Mouse (Mus musculus) forebrain, postnatal 0 days (tissue): ENCODE measurements around the gene Plin3. TPM values are rescaled to one million over a fixed set of nuclear protein-coding genes. Genes with fewer than 3 reads are reported as not detected.
A peak's percentile ranks its signal among the peaks of the same experiment; 100 is the strongest.

ENCODE experiments used
- ATAC-seq: fragments of 200-750 bp; cut with Nextera tagmentation; 2 replicates; pipeline ENCODE4 v1.8.0; 2017; ENCODE audit warnings: mild to moderate bottlenecking, moderate library complexity
- DNase-seq: peaks from one replicate; pipeline ENCODE4 v3.0.0-alpha.2; 2015
- H3K27ac ChIP-seq: fragments of 300-500 bp; sonication (generic); 2 replicates; pipeline ENCODE4 v1.5.1; 2014; ENCODE audit warnings: low read depth, mild to moderate bottlenecking, antibody characterized with exemption, low read length, moderate library complexity, mixed read lengths
- H3K27me3 ChIP-seq: fragments of 300-500 bp; sonication (generic); 2 replicates; pipeline ENCODE4 v1.6.1; 2014; ENCODE audit warnings: mild to moderate bottlenecking, low read length, mixed read lengths; ENCODE audit not compliant: insufficient read depth
- H3K36me3 ChIP-seq: fragments of 300-500 bp; sonication (generic); 2 replicates; pipeline ENCODE4 v1.6.1; 2014; ENCODE audit warnings: mild to moderate bottlenecking, moderate library complexity; ENCODE audit not compliant: insufficient read depth
- H3K4me1 ChIP-seq: fragments of 300-500 bp; sonication (generic); 2 replicates; pipeline ENCODE4 v1.6.1; 2014; ENCODE audit warnings: antibody characterized with exemption; ENCODE audit not compliant: insufficient read depth
- H3K4me2 ChIP-seq: fragments of 300-500 bp; sonication (generic); 2 replicates; pipeline ENCODE4 v1.6.1; 2014; ENCODE audit warnings: low read depth, mild to moderate bottlenecking, moderate library complexity
- H3K4me3 ChIP-seq: fragments of 300-500 bp; sonication (generic); 2 replicates; pipeline ENCODE4 v1.5.1; 2014; ENCODE audit warnings: low read depth, low read length, mixed read lengths
- H3K9ac ChIP-seq: fragments of 300-500 bp; sonication (generic); 2 replicates; pipeline ENCODE4 v1.6.1; 2014; ENCODE audit warnings: mild to moderate bottlenecking
- H3K9me3 ChIP-seq: fragments of 300-500 bp; sonication (generic); 2 replicates; pipeline ENCODE4 v1.6.1; 2016; ENCODE audit warnings: low read length
- CTCF ChIP-seq: sonication (generic); IDR thresholded peaks from 2 replicates; pipeline ENCODE4 v1.5.1; 2016; ENCODE audit warnings: antibody characterized with exemption, control low read depth, low read depth
- WGBS: fragments of 180-500 bp; shearing (Covaris S2); extraction: QIAGEN DNeasy Blood & Tissue Kit; methylation state at CpG from one replicate; pipeline ENCODE4 v1.1.7; 2014; 5-methylcytosine and 5-hydroxymethylcytosine counted together
- polyA plus RNA-seq: library from polyadenylated mRNA; unstranded; fragments of >200 nt; fragmentation: Nextera tagmentation; extraction: Ambion mirVana; gene quantifications from 2 replicates; pipeline ENCODE4 v1.2.1, GENCODE M21; 2015
- total RNA-seq: library from RNA; depleted of rRNA; stranded (reverse); fragments of >200 nt; gene quantifications from 2 replicates; pipeline ENCODE4 v1.2.3, GENCODE M21; 2014

Gene Plin3
- total and polyA plus RNA-seq, 2 experiments from 2014 or later, result 8.5 to 13.9 TPM

DNA sequence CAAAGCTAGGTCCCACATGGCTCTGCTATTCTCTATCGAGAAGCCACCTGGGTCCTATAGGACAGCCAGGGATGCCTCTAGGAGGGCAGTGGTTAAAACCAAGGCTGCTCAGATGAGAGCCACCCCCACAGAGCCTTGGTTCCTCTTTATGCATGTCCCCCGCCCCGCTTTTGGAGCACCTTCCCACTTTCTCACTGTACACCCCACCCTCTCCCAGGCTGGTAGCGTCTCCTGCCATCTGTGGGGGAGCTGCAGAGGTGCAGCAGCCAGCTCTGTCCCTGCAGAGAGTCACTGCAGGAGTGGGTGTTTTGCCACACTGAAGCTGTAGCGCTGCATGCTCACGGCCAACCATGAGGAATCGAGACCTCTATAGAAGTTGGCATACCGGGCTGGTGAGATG is 9.4 kb downstream of the Plin3 start:
- H3K4me3 ChIP-seq, result no peak overlapping the region
- H3K27me3 ChIP-seq, result no peaks in the 10 kb centered on the region
- no peaks in the 10 kb centered on the region for H3K9me3 ChIP-seq
- H3K4me2 ChIP-seq, result no peak overlapping the region
- no peak for ATAC-seq
- H3K4me1 ChIP-seq, result no peaks in the 10 kb centered on the region
- TF ChIP-seq CTCF, result no peak
- H3K27ac ChIP-seq, result no peak overlapping the region
- WGBS, result 92% methylated on average over 8 of the region's 8 CpGs
- H3K9ac ChIP-seq, result no peak overlapping the region
- H3K36me3 ChIP-seq, result no peaks in the 10 kb centered on the region
- no peak for DNase-seq

DNA sequence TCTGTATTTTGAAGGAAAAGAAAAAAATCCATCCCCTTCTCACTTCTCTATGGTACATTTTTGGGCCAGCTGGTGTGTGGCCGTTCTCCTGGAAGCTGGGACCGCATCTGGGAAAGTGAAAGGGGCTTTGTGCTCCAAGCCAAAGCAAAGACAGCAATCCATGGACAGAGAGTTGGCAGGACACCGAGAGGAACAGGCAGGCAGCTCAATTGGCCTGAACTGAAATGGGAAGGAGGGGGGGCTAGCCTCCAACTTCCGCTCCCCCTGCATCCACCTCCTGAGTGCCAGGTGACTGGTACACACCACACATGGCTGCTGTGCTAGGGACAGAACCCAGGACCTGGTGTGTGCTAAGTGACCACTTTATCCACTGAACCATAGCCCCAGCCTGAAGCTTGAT is 9.9 kb downstream of the Plin3 start:
- Histone ChIP-seq H3K27ac (no peak overlapping the region), H3K4me2 (no peak overlapping the region), H3K9me3 (no peaks in the 10 kb centered on the region), H3K36me3 (no peaks in the 10 kb centered on the region), H3K4me1 (no peaks in the 10 kb centered on the region), H3K4me3 (no peak overlapping the region), H3K9ac (no peak overlapping the region), H3K27me3 (no peaks in the 10 kb centered on the region)
- no peak for TF ChIP-seq CTCF
- DNase-seq (peak; percentile 24), ATAC-seq (peak; percentile 36; the same call in 1 of the 2 replicates)
- WGBS, result 60% methylated on average over 4 of the region's 4 CpGs

DNA sequence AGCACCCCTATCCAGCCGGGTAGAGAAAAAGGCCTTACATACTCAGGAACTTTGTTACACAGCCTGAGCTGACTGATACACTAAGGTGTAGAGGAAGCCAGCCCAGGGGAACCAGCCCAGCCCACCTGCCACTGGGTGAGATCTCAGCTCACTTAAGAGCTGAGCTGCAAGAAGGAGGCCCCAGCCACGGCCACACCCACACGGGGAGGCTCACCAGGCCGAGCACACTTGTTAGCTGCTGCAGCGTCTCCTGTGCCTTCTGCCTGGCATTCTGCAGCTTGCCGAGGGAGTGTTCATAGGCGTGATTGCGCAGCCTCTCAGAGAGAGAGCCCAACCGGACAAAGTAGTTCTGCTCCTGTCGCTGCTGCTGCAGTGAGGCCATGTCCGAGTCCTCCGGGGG is 11.5 kb downstream of the Plin3 start:
- 93% methylated on average over 12 of the region's 12 CpGs for WGBS
- Histone ChIP-seq H3K9ac (no peak overlapping the region), H3K4me1 (peaks cover 2% of the 10 kb centered on the region; the same call in 1 of the 2 replicates), H3K4me3 (no peak overlapping the region), H3K27ac (no peak overlapping the region), H3K36me3 (no peaks in the 10 kb centered on the region), H3K9me3 (no peaks in the 10 kb centered on the region), H3K4me2 (no peak overlapping the region), H3K27me3 (no peaks in the 10 kb centered on the region)
- DNase-seq (no peak), ATAC-seq (no peak)
- no peak for TF ChIP-seq CTCF

DNA sequence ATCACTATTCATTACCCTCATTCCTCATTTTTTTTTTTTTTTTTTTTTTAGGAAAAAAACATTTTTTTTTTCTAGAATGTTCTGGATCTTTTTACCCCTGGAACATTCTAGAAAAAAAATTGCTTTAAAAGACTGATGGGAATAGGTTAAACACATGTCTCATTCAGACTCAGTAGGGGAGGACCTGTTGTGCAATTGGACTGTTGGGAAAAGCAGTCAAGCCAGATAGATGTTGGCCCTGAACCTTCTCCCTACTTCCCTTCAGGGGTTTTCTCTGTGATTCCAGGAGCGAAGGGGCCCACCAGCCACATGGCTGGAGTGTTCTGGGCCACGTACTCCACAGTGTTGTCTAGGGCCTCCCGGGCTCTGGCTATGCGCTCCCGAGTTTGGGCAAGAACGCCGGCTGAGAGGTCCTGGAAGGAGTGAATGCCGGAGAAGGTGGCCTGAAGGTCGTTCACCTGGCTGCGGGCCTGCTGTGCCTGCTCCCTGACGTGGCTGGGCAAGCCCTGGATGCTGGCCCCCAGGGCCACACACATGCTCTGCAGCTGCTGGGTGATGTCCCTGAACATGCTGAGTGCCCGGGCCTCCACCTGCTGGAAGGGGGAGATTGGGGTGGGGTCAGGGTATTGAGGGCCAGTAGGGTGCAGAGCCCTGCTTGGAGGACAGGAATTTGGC is 13.1 kb downstream of the Plin3 start:
- no peak overlapping the region for H3K4me3 ChIP-seq
- ATAC-seq (no peak), DNase-seq (no peak)
- peaks cover 5% of the 10 kb centered on the region; the same call in 1 of the 2 replicates for H3K4me1 ChIP-seq
- H3K27me3 ChIP-seq, result no peaks in the 10 kb centered on the region
- no peaks in the 10 kb centered on the region for H3K9me3 ChIP-seq
- no peak for TF ChIP-seq CTCF
- H3K9ac ChIP-seq, result no peak overlapping the region
- no peak overlapping the region for H3K27ac ChIP-seq
- no peaks in the 10 kb centered on the region for H3K36me3 ChIP-seq
- H3K4me2 ChIP-seq, result no peak overlapping the region
- 88% methylated on average over 12 of the region's 12 CpGs for WGBS

DNA sequence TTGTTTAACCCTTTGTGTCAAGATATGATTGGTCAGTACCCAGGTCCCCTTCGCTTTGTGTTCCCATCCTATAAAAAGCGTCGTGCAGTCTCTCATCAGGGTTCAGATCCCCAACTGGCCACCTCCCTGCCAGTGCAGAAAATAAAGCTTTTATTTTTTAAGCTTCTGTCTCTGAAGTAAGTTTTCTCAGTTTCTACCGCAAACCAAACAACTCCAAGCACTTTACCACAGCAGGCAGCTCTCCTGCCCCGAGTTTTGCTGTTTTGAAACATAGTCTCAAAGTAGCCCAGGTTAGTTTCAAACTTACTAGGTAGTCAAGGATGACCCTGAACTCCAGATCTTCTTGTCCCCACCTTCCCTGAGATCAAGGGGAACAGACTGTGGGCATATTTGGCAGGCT is 14.3 kb downstream of the Plin3 start:
- Histone ChIP-seq H3K9me3 (no peaks in the 10 kb centered on the region), H3K27me3 (no peaks in the 10 kb centered on the region), H3K4me3 (no peak overlapping the region), H3K4me1 (peaks cover 5% of the 10 kb centered on the region; the same call in 1 of the 2 replicates), H3K4me2 (no peak overlapping the region), H3K9ac (no peak overlapping the region), H3K27ac (no peak overlapping the region), H3K36me3 (no peaks in the 10 kb centered on the region)
- WGBS, result 93% methylated on average over 5 of the region's 5 CpGs
- no peak for TF ChIP-seq CTCF
- no peak for DNase-seq
- ATAC-seq, result no peak

DNA sequence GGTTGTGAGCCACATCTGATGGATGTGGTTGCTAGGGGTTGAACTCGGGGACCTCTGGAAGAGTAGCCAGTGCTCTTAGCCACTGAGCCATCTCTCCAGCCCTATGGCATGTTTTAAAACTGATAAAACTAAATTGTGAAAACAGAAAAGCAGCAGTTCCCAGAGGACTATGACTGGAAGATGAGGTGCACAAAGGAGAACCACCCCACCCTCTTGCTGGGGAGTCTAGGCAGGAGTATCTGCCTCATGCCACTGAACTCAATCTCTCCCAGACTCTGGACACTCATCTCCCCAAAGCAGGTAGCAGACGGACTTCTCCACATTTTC is 15.1 kb downstream of the Plin3 start:
- Histone ChIP-seq H3K9me3 (no peaks in the 10 kb centered on the region), H3K9ac (no peak overlapping the region), H3K4me2 (no peak overlapping the region), H3K4me3 (no peak overlapping the region), H3K36me3 (no peaks in the 10 kb centered on the region), H3K4me1 (peaks cover 5% of the 10 kb centered on the region; the same call in 1 of the 2 replicates), H3K27me3 (no peaks in the 10 kb centered on the region), H3K27ac (no peak overlapping the region)
- 45% methylated on average over 2 of the region's 2 CpGs for WGBS
- no peak for TF ChIP-seq CTCF
- no peak for ATAC-seq
- DNase-seq, result no peak

DNA sequence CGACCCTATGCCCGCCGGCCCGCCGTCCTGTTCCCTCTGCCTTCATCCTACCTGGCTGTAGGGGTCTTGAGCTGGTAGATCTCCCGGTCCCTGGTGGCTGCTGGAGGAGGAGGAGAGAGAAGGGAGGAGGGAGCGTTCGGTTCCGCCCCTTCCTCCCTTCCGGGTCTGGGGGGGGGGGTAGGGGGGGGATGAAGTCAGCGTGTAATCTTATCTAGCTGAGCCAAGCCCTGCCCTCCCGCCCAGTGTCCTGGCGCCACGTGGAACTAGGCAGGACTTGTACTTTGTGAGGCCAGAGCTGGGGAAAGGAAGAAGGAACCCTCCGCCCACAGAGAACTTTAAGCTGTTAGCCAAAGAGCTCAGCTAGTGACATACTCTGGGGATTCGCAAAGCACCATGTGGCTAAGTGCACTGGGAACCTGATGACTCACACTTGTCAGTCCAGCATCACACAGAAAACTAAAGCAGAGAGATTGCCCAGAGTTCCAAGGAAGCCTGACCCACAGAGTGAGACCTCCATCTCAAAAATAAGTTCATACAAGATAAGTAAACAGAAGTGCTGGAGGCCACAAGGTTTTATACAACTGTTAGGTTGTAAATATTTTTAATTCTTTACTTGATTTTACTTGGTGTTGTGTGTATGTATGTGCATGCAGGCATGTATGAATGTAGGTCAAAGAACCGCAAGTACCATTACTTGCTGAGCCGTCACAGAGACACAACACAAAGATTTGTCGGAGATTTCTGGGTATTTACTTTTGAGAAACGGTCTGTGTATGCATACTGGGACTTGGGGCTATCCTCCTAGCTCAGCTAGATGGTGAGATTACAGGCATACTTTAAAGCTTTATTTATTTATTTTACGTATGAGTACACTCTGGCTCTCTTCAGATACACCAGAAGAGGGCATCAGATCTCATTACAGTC is 15.8 kb downstream of the Plin3 start, which contains the start of gene Ticam1:
Gene Ticam1 (minus strand): TSS at position 144 of the 924 bp plus-strand sequence.
- Histone ChIP-seq H3K27ac (peak within 1 kb of the TSS; percentile 29; the same call in 1 of the 2 replicates), H3K9ac (peak within 1 kb of the TSS; percentile 48), H3K4me1 (peaks cover 5% of the 10 kb centered on the region; the same call in 1 of the 2 replicates), H3K9me3 (no peaks in the 10 kb centered on the region), H3K27me3 (no peaks in the 10 kb centered on the region), H3K4me2 (peak within 1 kb of the TSS; percentile 74), H3K36me3 (no peaks in the 10 kb centered on the region), H3K4me3 (peak within 1 kb of the TSS; percentile 46)
- peak; percentile 69 for DNase-seq
- ATAC-seq, result peak; percentile 79
- 5% methylated on average over 20 of the region's 21 CpGs for WGBS
- TF ChIP-seq CTCF, result peak; percentile 49
